Mouse (Mus musculus) spleen, postnatal 10 days (tissue): ENCODE measurements at regions not wholly inside any gene's neighbourhood (a gene's known extent, or its start where the extent isn't known, plus 50 kb on each side); places are given as distances from the start of the nearest gene placed in this dataset.

Experiments used
- DNase-seq, 2 experiments: peaks; one replicate each; pipeline ENCODE4 v3.0.0; 2021 to 2022; ENCODE audit warnings: low spot score in 2 of 2

DNA sequence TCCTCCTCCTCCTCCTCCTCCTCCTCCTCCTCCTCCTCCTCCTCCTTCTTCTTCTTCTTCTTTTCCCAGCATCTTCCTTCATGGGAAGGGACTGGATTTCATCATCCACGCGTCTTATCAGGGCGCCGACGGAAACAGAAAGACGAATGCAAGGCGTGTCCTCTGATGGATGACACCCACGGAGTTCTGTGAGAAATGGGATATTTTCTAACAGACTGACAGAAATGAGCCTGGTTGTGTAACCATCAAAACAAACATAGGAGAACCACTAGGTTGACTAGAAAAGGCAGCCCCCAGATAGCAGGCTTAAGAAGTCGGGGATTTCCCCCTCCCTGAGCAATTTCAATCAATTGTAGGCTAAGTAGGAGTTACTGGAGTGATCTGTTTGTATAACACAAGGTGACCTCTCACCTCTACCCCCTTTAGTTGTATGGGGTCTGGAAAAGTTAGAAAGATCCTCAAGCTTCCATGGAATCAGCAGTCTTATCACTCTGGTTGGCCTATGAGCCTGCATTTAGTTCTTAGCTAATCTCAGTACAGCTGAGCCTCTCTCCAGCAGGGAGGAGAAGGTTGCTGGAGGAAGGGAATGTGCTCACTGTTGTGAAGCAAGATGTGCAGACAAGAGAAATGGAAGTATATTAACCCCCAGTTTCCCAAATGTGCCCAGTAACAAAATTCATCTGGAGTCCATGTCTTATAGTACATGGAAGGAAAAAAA is 260.0 kb upstream of the Lyplal1 start:
- no peak for DNase-seq

GRCm38 (mm10) chr1:186374009-186374649 is 257.0 kb upstream of the Lyplal1 start:
- no peak for DNase-seq

DNA sequence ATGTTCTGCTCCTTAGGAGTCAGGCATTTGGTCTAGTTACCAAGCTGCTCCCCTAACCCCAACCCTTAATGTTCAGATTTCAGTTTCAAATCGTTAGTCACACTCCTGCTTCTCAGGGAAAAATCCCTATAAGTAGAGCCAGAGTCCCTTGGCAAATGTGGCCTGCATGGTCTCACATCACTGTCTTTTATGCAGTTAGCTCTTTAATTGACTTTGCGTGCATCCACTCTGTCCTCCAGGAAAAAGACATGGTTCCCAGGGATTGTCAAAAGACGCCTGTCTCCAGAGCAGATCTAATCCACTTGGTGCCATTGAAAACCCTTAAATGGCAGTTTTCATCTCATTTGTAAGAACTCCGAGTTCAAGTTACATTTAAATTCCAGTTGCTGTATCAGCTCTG is 256.3 kb upstream of the Lyplal1 start:
- DNase-seq = no peak

DNA sequence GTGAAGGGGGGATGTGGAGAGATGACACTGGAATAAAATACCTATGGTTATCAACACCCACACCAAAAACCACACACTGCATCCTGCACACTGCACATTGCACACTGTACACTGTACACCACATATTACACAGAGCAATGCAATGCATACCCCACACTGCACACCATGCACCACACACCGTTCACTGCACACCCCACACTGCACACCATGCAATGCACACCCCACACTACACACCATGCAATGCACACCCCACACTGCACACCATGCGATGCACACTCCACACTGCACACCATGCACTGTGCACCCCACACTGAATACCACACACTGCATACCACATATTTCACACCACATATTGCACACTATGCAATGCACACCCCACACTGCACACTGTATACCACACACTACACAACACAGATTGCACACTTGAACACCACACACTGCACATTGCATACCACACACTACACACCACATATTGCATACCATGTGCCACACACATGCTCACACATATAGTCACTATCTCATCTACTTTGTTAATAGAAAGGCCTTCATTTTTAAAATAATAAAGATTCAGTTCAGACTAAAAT is 255.8 kb upstream of the Lyplal1 start:
- DNase-seq = no peak

- DNase-seq = no peak
Measured at GRCm38 (mm10) chr1:186363356-186363755, 246.2 kb upstream of the Lyplal1 start.

- DNase-seq = no peak
Measured at GRCm38 (mm10) chr1:186358011-186358670, 241.0 kb upstream of the Lyplal1 start.

DNA sequence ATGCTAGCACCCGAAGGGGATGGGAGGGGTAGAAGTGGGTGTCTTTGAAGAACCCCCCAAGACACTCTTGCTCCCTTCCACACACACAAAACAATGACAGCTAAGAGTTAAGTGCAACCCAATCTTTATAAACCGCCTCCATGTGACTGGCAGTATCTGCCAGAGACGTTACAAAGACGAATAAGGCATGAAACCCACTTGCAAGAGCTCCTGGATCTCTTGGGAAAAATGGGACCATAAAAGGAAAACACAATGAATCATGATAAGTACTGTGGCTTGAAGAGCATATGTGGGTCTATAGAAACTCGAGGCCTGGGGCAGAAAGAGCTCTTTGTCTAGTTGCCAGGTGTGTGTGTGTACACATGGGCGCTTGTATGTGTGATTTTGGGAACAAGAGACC is 237.6 kb upstream of the Lyplal1 start:
- DNase-seq = no peak

DNA sequence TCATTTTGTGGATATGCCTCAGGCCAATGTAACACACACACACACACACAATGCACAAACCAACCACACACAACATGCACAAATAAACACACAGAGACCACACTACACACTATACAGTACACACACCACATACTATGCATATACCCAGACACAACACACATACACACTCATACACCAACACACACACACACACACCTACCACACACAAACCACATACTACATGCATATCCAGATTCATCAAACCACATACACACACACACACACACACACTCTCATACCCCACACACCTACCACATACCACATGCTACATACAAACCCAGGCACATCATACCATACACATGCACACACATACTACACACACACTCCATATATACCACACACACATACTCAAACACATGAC is 237.0 kb upstream of the Lyplal1 start:
- DNase-seq = no peak

DNA sequence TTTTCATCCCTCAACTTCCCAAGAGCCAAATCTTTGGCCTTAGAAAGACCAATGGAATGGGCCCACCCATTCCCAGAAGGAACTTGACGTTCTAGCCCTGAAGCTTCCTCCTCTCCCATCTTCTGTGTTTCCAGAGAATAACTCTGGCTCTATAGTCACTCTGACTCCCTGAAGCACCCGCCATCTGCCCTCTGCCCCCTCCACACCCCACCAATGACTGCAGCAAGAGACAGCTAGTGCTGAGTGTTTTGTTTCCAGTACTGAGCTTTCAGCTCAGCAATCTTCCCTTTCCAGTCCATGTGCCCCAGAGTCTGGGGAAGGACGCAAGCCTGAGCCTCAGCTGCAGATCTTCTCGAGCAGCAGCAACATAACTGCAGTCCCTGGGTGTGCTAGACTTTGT is 233.3 kb upstream of the Lyplal1 start:
- no peak for DNase-seq

- DNase-seq = no peak
Measured at GRCm38 (mm10) chr1:186349966-186350365, 232.9 kb upstream of the Lyplal1 start.

- no peak for DNase-seq
Measured at GRCm38 (mm10) chr1:186347413-186348147, 230.5 kb upstream of the Lyplal1 start.

DNA sequence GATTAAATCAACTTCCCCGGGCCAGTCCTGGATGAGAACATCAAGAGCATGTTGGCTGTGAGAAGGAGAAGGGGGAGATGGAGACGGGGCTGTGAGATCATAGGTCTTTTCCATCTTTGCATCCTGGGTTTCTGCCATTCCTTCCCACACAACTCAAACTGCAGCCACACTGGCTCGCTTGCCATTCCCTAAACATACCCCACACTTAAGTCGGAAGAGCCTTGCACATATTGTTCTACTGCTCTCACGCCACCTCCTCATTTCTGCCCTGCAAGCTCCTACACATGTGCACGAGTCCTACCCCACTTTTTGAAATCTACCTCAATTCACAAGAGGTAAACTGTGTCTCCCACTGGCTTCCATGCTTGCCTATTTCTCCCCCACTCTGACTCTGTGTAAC is 228.3 kb upstream of the Lyplal1 start:
- no peak for DNase-seq

DNA sequence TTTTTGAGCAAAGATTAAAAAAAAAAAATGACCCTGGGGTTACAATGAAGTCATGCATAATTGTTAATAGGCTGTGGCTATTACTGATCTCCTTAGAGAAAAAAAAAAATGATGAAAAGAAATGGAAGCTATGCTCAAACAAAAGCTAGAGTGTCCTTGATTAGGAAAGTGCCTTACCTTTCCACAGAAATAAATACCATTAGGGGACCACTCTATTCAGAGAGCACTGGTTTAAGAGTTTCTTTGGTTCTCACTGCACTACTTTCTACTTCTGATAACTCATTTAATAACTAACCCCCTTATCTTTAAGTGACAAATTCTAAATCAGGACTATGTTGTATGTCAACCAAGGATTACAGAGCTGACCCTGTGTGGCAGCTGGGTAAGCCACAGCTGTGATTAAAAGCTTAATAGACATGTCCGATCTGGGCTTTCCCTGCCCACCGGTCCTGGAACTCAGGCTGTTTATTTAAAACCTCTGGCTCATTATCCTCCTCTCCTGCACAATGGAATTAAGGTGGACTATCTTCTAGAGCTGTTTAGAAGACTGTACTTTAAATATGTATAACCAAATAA is 225.9 kb upstream of the Lyplal1 start:
- no peak for DNase-seq

- no peak for DNase-seq
Measured at GRCm38 (mm10) chr1:186342391-186342790, 225.3 kb upstream of the Lyplal1 start.

GRCm38 (mm10) chr1:186341878-186342277 is 224.8 kb upstream of the Lyplal1 start:
- no peak for DNase-seq

DNA sequence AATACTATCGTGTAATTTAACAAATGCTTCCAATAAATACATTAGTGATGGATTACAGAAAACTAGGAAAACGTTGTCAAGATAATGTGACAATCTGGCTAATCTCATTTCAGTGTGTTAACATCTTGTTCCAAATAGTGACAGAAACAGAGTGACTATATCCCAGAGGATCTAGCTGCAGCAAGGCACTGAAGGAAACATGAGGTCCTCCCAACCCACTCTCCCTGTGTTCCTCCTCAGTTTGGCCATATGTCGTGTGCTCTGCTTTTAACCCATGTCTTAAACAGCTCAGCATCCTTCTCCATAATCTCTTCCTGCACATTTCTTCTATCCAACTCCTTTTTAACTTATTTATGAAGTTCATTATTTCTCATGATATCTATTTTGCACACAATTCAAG is 223.6 kb upstream of the Lyplal1 start:
- DNase-seq = no peak

DNA sequence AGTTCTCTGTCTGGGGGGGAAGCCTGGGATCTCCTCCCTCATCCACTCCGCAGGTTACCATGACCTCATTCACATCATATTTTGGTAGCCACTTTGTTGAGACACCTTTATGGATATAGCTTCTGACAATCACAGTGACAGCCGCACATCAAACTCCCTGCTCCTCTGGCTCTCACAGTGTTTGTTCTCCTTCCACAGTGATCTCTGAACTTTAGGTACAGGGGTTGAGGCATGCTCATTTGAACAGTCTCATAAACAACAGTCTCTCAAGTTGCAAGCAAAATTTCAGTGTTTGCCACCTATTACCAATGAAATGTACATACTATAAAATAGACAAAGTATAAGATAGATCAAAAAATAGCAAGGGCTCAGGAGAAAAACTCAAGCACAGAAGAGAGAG is 200.2 kb upstream of the Lyplal1 start:
- no peak for DNase-seq

- DNase-seq = no peak
Measured at GRCm38 (mm10) chr1:186314180-186314579, 197.1 kb upstream of the Lyplal1 start.

GRCm38 (mm10) chr1:186312698-186313097 is 195.6 kb upstream of the Lyplal1 start:
- DNase-seq = no peak

DNA sequence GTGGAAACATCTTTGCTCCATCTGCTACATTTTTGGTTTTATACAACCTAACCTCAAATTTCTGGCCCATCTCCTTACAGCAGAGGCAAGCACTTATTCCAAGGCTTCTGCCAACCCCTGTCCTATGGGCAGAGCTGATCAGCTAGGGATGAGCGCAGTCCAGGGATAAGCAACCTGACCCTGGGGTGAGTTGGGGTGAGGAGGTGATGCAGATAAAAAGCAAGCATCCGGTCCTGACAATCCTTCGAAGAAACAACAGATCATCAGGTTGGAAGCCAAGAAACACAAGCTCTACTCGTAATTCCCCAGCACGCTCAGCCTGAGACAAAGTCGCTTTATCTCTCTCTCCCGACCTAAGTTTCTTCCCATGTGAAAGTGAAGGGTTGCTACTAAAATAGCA is 194.9 kb upstream of the Lyplal1 start:
- DNase-seq = no peak

- DNase-seq = no peak
Measured at GRCm38 (mm10) chr1:186307627-186308026, 190.5 kb upstream of the Lyplal1 start.

DNA sequence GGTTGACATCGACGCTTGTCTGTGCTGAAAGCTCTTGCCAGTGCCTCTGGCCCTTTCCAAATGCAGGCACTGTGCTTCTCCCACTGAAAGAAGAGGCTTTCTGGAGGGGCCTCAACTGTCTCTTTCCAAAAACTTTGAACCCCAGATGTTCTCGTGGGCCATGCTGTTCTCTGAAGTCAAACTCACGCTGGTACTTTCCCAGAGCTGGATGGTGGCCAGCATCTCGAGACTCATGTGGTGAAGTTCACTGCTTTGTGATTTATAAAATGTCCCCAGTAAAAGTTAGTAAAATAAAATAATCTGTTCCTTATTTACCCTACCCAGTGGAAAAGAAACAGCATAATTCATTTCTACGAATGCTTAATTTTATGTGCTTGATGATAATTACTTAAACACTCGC is 180.4 kb upstream of the Lyplal1 start:
- no peak for DNase-seq
